Mouse (Mus musculus) C2C12 (cell line): ENCODE data around the gene Rbfox3.

Experiments
- CEBPB ChIP-seq: IDR thresholded peaks from one replicate; pipeline ENCODE4 v1.6.1; 2011; ENCODE audit warnings: low read depth, mild to moderate bottlenecking, control low read depth, moderate library complexity
- CTCF ChIP-seq: IDR thresholded peaks from one replicate; pipeline ENCODE4 v1.5.1; 2011; ENCODE audit not compliant: control insufficient read depth, insufficient read depth, insufficient read length
- FOSL1 ChIP-seq: IDR thresholded peaks from one replicate; pipeline ENCODE4 v1.8.0; 2011; ENCODE audit warnings: mild to moderate bottlenecking, low read length; ENCODE audit not compliant: poor library complexity, insufficient read depth, severe bottlenecking
- MAX ChIP-seq: IDR thresholded peaks from one replicate; pipeline ENCODE4 v1.6.1; 2011; ENCODE audit warnings: mild to moderate bottlenecking, control low read depth
- MYOD1 ChIP-seq: IDR thresholded peaks from one replicate; pipeline ENCODE4 v1.6.1; 2011; ENCODE audit warnings: low read depth; ENCODE audit not compliant: control insufficient read depth, insufficient read length
- MYOG ChIP-seq: IDR thresholded peaks from one replicate; pipeline ENCODE4 v1.6.1; 2011; ENCODE audit not compliant: control insufficient read depth, insufficient read length; ENCODE audit errors: extremely low read depth
- USF1 ChIP-seq: IDR thresholded peaks from one replicate; pipeline ENCODE4 v1.6.1; 2011; ENCODE audit warnings: low read depth, mild to moderate bottlenecking, control low read depth, moderate library complexity

DNA sequence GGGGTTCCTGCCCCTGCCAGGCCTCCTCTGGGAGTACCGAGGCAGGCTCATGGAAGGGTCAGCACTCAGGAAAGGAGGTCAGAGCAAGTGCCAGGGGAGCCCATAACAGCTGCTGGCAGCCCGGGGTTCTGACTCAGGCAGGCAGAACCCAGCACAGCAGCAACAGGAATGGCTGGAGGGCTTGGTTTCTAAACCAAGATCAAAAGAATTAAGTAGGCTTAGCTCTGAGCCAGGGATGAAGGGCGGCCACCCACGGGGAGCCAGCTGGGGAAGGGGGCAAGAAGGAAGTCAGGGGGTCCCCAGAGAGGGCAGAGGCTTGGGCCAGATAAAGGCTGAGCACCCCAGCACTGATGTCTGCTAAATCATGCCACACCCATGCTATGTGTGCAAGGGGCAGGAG lies 356.9 kb downstream of the Rbfox3 start:
- TF ChIP-seq MYOD1, result no peak
- no peak for TF ChIP-seq CTCF
- TF ChIP-seq USF1, result no peak
- TF ChIP-seq MAX, result no peak
- TF ChIP-seq CEBPB, result no peak
- TF ChIP-seq FOSL1, result no peak
- no peak for TF ChIP-seq MYOG
